Comparison of ENCODE assay signal across 23 mouse cellular contexts in genomic region chr7:25303003-25303684, GRCm38 (mm10). TPM values are rescaled to one million over a fixed set of nuclear protein-coding genes. Genes with fewer than 3 reads are reported as not detected.
DNase-seq lines count a peak whose midpoint lies in the region; ATAC-seq and TF ChIP-seq lines count a peak whose summit lies in the region.
"Had no signal": no experiment of that assay in that cellular context is flagged by ENCODE, and none has a peak within 500 bp of the region (broad histone marks: within the 10 kb centered on the region; RNA-seq: fewer than 3 reads in every experiment).

No protein-coding gene starts in this region.

- no peaks in the 10 kb centered on the region for H3K36me3 ChIP-seq in heart, embryonic 10.5 days
- H3K36me3 ChIP-seq in heart, embryonic 12.5 days: no peaks in the 10 kb centered on the region
- peaks cover 17% of the 10 kb centered on the region; the same call in 1 of the 2 replicates for H3K36me3 ChIP-seq in E14TG2a.4 (ENCODE audit: insufficient read depth, low read length)
- H3K36me3 ChIP-seq: embryonic facial prominence, embryonic 10.5 days; embryonic facial prominence, embryonic 12.5 days; forebrain, embryonic 15.5 days; G1E had no signal

- no peak overlapping the region for H3K4me3 ChIP-seq in gastrocnemius, adult 2 months
- no peak overlapping the region for H3K4me3 ChIP-seq in heart, embryonic 10.5 days
- H3K4me3 ChIP-seq in heart, embryonic 12.5 days: no peak overlapping the region
- H3K4me3 ChIP-seq in E14TG2a.4 (replicated peaks; ENCODE audit: low read length): peak overlapping the region; percentile 30
- H3K4me3 ChIP-seq: embryonic facial prominence, embryonic 10.5 days; embryonic facial prominence, embryonic 12.5 days; forebrain, embryonic 13.5 days; forebrain, embryonic 15.5 days had no signal

- 60% methylated on average over 9 of the region's 9 CpGs for WGBS in heart, embryonic 10.5 days
- 49% methylated on average over 9 of the region's 9 CpGs for WGBS in heart, embryonic 12.5 days

- H3K4me1 ChIP-seq in heart, embryonic 10.5 days: peaks cover 20% of the 10 kb centered on the region
- peaks cover 15% of the 10 kb centered on the region for H3K4me1 ChIP-seq in heart, embryonic 12.5 days (replicated peaks)
- peaks cover 53% of the 10 kb centered on the region for H3K4me1 ChIP-seq in E14TG2a.4 (replicated peaks; ENCODE audit: low read depth, low read length)

- H3K4me2 ChIP-seq in heart, embryonic 12.5 days: no peak overlapping the region
- H3K4me2 ChIP-seq: embryonic facial prominence, embryonic 12.5 days; forebrain, embryonic 13.5 days; forebrain, embryonic 15.5 days had no signal

- intact Hi-C loops in gastrocnemius, adult 2 months (cut with DNase I): no loop called here
- intact Hi-C loops in gastrocnemius, postnatal 36 days (cut with DNase I): no loop called here

- no peak overlapping the region for H3K9ac ChIP-seq in heart, embryonic 12.5 days
- H3K9ac ChIP-seq: embryonic facial prominence, embryonic 12.5 days; forebrain, embryonic 13.5 days; forebrain, embryonic 15.5 days; forebrain, postnatal 0 days had no signal

- TF ChIP-seq CTCF in gastrocnemius, adult 2 months (IDR thresholded peaks at IDR 0.05): no peak
- no peak for TF ChIP-seq CTCF in E14TG2a.4 (conservative IDR thresholded peaks at IDR 0.05; ENCODE audit: low read length)

- no peaks in the 10 kb centered on the region; the same call in 1 of the 2 replicates for H3K9me3 ChIP-seq in heart, embryonic 10.5 days
- no peaks in the 10 kb centered on the region for H3K9me3 ChIP-seq in heart, embryonic 12.5 days (replicated peaks)
- no peaks in the 10 kb centered on the region for H3K9me3 ChIP-seq in E14TG2a.4 (ENCODE audit: low read length)
- H3K9me3 ChIP-seq: embryonic facial prominence, embryonic 10.5 days; embryonic facial prominence, embryonic 12.5 days; forebrain, embryonic 13.5 days; forebrain, embryonic 15.5 days; G1E had no signal

- H3K27ac ChIP-seq in gastrocnemius, adult 2 months: no peak overlapping the region
- no peak overlapping the region for H3K27ac ChIP-seq in heart, embryonic 10.5 days
- H3K27ac ChIP-seq in heart, embryonic 12.5 days (ENCODE audit: poor library complexity, severe bottlenecking): no peak overlapping the region
- H3K27ac ChIP-seq: embryonic facial prominence, embryonic 10.5 days; embryonic facial prominence, embryonic 12.5 days; forebrain, embryonic 13.5 days; forebrain, embryonic 15.5 days had no signal

- DNase-seq in gastrocnemius, adult 2 months: peak; percentile 13
- DNase-seq in gastrocnemius, postnatal 36 days: no peak
- peak; percentile 66 for DNase-seq in heart, embryonic 10.5 days (ENCODE audit: low spot score)
- no peak for DNase-seq in layer of hippocampus, adult 11-12 months (ENCODE audit: low spot score)
- DNase-seq: adrenal gland, adult 8-10 months; adrenal gland, postnatal 14 days; adrenal gland, postnatal 36 days; cerebellum, adult 18-20 months; cerebellum, adult 8-10 months; cerebellum, postnatal 10 days; cerebellum, postnatal 25 days; forebrain, postnatal 0 days had no signal

- peaks cover 26% of the 10 kb centered on the region for H3K27me3 ChIP-seq in heart, embryonic 10.5 days (ENCODE audit: insufficient read depth, poor library complexity, severe bottlenecking)
- H3K27me3 ChIP-seq in heart, embryonic 12.5 days (replicated peaks): peaks cover 52% of the 10 kb centered on the region
- peaks cover 32% of the 10 kb centered on the region for H3K27me3 ChIP-seq in E14TG2a.4 (ENCODE audit: insufficient read depth, low read length)
- H3K27me3 ChIP-seq: forebrain, embryonic 15.5 days had no signal

- ATAC-seq in heart, embryonic 12.5 days (ENCODE audit: insufficient number of reproducible peaks, low FRiP score): no peak
- ATAC-seq: activated CD4-positive, CD25-positive, alpha-beta regulatory T cell, adult 4 months; forebrain, embryonic 13.5 days; forebrain, embryonic 15.5 days; forebrain, postnatal 0 days; Patski had no signal

RNA-seq across cellular contexts. Expression of gene Prr19, which starts 1.9 kb away (rescaled TPM):
- not detected for total RNA-seq in gastrocnemius, adult 2 months (2021)
- not detected for total RNA-seq in gastrocnemius, postnatal 36 days (2021)
- polyA plus RNA-seq in heart, embryonic 10.5 days (2016; fragmentation: Nextera tagmentation; extraction: Ambion mirVana): 0.26 and 0.65 TPM in 2 replicates
- polyA plus RNA-seq in heart, embryonic 12.5 days (2016; fragmentation: Nextera tagmentation; extraction: Ambion mirVana): not detected in 2 replicates
- total RNA-seq: adrenal gland, adult 18-20 months; adrenal gland, adult 8-10 months; adrenal gland, postnatal 14 days; adrenal gland, postnatal 36 days; G1E had no signal
- polyA plus RNA-seq: activated CD4-positive, CD25-positive, alpha-beta regulatory T cell, adult 4 months; C2C12 had no signal

RNA-seq across cellular contexts. Expression of gene Tmem145, which starts 2.8 kb away (rescaled TPM):
- not detected for total RNA-seq in gastrocnemius, adult 2 months (2021)
- total RNA-seq in gastrocnemius, postnatal 36 days (2021): not detected
- 0.09 and 0.63 TPM in 2 replicates for polyA plus RNA-seq in heart, embryonic 10.5 days (2016; fragmentation: Nextera tagmentation; extraction: Ambion mirVana)
- 0.23 and 0.30 TPM in 2 replicates for polyA plus RNA-seq in heart, embryonic 12.5 days (2016; fragmentation: Nextera tagmentation; extraction: Ambion mirVana)
- total RNA-seq: G1E had no signal
- polyA plus RNA-seq: activated CD4-positive, CD25-positive, alpha-beta regulatory T cell, adult 4 months; G1E had no signal

RNA-seq across cellular contexts. Expression of gene Pafah1b3, which starts 5.4 kb away (rescaled TPM):
- total RNA-seq in gastrocnemius, adult 2 months (2021): under 1 TPM; 0.38 to 0.86 TPM
- 1 to 10 TPM in 1 of 2 experiments, under 1 TPM in 1; 0.86 to 1.3 TPM for total RNA-seq in gastrocnemius, postnatal 36 days (2021)
- 147 and 189 TPM in 2 replicates for polyA plus RNA-seq in heart, embryonic 10.5 days (2016; fragmentation: Nextera tagmentation; extraction: Ambion mirVana)
- polyA plus RNA-seq in heart, embryonic 12.5 days (2016; fragmentation: Nextera tagmentation; extraction: Ambion mirVana): 127 and 131 TPM in 2 replicates

RNA-seq across cellular contexts. Expression of gene Megf8, which starts 13.8 kb away (rescaled TPM):
- total RNA-seq in gastrocnemius, adult 2 months (2021): 10 to 100 TPM; 16.9 to 19.6 TPM
- 10 to 100 TPM; 16.3 to 16.6 TPM for total RNA-seq in gastrocnemius, postnatal 36 days (2021)
- polyA plus RNA-seq in heart, embryonic 10.5 days (2016; fragmentation: Nextera tagmentation; extraction: Ambion mirVana): 10.4 and 11.2 TPM in 2 replicates
- polyA plus RNA-seq in heart, embryonic 12.5 days (2016; fragmentation: Nextera tagmentation; extraction: Ambion mirVana): 10.3 and 10.8 TPM in 2 replicates

RNA-seq across cellular contexts. Expression of gene Cic, which starts 35.6 kb away (rescaled TPM):
- 10 to 100 TPM; 37.0 to 40.4 TPM for total RNA-seq in gastrocnemius, adult 2 months (2021)
- 10 to 100 TPM; 31.4 to 37.6 TPM for total RNA-seq in gastrocnemius, postnatal 36 days (2021)
- 17.0 and 28.7 TPM in 2 replicates for polyA plus RNA-seq in heart, embryonic 10.5 days (2016; fragmentation: Nextera tagmentation; extraction: Ambion mirVana)
- 28.8 and 30.5 TPM in 2 replicates for polyA plus RNA-seq in heart, embryonic 12.5 days (2016; fragmentation: Nextera tagmentation; extraction: Ambion mirVana)

Comparison
In these comparisons a context has a peak if more than half of its experiments do, and no peak if none do; other contexts are left out.
1. DNase-seq: peak in gastrocnemius, adult 2 months (single experiment) and heart, embryonic 10.5 days (single experiment); none in gastrocnemius, postnatal 36 days (0 of 2) and layer of hippocampus, adult 11-12 months (single experiment).